Mouse (Mus musculus): ENCODE data around the gene Ddx24.
"Not testable (repeated sequence)": the region's sequence is repeated elsewhere in the genome, so short reads cannot be mapped to it uniquely, and the experiment has no call there.

Ddx24 gene

GRCm38 (mm10) chr12:103425729-103426470, at the start of gene Ddx24:
Gene Ddx24 (minus strand): TSS chr12:103425830.
- DNase-seq (ENCODE audit: low spot score): peak; percentile 97

DNA sequence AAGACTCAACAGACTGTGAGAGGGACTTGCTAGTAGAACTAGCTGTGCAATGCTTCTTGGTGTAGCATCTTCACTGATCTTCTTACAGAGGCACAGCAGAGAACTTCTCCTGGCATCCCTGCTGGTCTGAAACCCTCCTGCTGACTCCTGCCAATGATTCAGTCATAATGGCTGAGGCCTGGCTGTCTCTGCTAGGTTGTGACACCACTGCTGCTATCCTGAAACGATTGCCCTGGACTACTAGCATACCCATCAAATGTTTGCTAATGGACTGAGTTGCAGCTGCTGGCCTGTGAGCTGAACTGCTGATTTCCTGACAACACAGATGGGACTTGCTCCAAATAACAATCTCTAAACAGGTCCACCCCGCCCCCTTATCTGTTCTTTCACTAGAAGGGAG, 48.9 kb upstream of the Ddx24 start:
- DNase-seq (ENCODE audit: low spot score): no peak

DNA sequence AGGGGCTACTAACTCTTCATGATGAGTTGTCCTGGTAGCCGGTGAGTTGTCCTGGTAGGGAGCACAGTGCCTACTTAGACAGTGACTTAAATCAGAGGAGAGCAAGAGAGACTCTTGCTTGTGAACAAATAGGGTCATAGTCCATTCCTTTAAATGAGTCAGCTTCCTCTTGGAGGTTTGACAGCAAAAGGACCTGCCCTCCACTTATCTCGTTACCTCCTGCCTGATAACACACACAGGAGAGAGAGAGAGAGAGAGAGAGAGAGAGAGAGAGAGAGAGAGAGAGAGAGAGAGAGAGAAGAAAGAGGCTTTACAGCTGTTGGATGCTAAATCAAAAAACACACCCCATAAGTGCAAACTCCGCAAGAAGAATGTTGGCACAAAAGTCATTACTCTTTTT, 31.5 kb upstream of the Ddx24 start, which contains the start of gene Ifi27l2b:
Gene Ifi27l2b, minus strand, starts transcription at position 84 of the 400 bp plus-strand sequence.
- no peak for DNase-seq (ENCODE audit: low spot score)

- DNase-seq (ENCODE audit: low spot score): not testable (repeated sequence)
Observed at GRCm38 (mm10) chr12:103456727-103457126, 31.1 kb upstream of the Ddx24 start.

DNA sequence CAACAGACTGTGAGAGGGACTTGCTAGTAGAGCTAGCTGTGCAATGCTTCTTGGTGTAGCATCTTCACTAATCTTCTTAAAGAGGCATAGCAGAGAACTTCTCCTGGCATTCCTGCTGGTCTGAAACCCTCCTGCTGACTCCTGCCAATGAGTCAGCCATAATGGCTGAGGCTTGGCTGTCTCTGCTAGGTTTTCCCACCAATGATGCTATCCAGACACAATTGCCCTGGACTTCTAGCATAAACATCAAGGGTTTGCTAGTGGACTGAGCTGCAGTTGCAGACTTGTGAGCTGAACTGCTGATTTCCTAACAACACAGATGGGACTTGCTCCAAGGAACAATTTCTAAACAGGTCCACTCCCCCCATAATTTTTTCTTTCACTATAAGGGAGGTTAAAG, 27.7 kb upstream of the Ddx24 start:
- no peak for DNase-seq (ENCODE audit: low spot score)

- DNase-seq (ENCODE audit: low spot score): no peak
Observed at GRCm38 (mm10) chr12:103445060-103445459, 19.4 kb upstream of the Ddx24 start.

DNA sequence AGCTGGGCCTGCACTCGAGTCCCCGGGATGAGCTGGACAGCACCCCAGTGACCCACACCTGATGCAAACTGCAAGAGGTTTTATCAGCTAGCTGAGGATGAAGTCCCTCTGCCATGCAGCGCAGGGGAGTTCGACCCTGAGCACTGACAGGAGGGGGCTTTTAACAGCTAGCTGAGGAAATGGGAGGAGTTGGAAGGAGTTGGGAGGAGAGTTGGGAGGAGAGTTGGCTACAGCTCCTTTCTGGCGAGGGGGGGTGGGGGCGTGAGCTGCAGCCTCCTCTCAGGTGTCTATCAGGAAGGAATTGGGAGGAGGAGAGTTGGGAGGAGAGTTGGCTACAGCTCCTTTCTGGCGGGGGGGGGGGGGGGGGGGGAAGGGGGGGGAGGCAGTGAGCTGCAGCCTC, 18.6 kb upstream of the Ddx24 start:
- DNase-seq (ENCODE audit: low spot score): not testable (repeated sequence)

GRCm38 (mm10) chr12:103443524-103443923, 17.9 kb upstream of the Ddx24 start, which contains the start of gene Ifi27l2a:
Gene Ifi27l2a (minus strand): TSS chr12:103443680.
- no peak for DNase-seq (ENCODE audit: low spot score)

GRCm38 (mm10) chr12:103437601-103438000, 12.0 kb upstream of the Ddx24 start:
- DNase-seq (ENCODE audit: low spot score): no peak

GRCm38 (mm10) chr12:103434861-103435260, 9.2 kb upstream of the Ddx24 start:
- DNase-seq (ENCODE audit: low spot score): no peak

DNA sequence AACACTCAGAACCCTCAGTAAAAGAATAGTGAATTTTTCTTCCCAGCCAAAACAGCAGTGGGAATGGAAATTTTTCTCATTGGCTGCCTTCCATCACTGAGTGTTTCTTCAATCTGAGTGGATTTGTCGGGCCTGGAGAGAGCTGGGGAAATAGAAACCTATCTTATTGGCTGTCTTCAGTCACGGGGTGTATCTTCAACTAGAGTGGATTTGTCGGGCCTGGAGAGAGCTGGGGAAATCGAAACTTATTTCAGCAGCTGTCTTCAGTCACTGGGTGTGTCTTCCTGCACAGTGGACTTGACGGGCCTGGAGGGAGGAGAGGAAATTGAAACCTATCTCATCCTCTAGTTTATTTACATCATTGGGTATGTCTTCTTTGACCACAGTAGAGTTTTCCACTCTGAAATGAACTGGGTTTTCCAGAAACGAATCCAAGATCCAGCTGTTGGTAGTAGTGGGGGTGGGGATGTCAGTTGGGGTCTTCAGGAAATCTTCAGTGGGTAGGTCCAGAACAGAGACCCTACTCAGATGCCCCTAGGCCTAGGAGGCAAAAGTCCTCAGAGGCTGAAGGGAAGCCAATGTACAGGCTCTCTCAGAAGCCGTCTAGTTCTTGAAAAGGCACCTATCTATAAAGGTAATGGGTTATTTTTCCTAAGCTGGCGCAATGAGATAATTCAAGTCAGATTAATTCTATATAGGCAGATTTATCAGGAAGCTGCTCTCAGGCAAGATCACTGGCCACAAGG, 8.5 kb upstream of the Ddx24 start, which contains the start of gene Ifi27:
Gene Ifi27, plus strand, starts transcription at position 226 of the 746 bp plus-strand sequence.
- peak; percentile 77 for DNase-seq (ENCODE audit: low spot score)

GRCm38 (mm10) chr12:103433430-103433829, 7.8 kb upstream of the Ddx24 start:
- DNase-seq (ENCODE audit: low spot score): peak; percentile 50

GRCm38 (mm10) chr12:103426710-103427109, 1.1 kb upstream of the Ddx24 start:
- DNase-seq (ENCODE audit: low spot score): no peak

GRCm38 (mm10) chr12:103425016-103425728, 458 bp downstream of the Ddx24 start:
- DNase-seq (ENCODE audit: low spot score): no peak

DNA sequence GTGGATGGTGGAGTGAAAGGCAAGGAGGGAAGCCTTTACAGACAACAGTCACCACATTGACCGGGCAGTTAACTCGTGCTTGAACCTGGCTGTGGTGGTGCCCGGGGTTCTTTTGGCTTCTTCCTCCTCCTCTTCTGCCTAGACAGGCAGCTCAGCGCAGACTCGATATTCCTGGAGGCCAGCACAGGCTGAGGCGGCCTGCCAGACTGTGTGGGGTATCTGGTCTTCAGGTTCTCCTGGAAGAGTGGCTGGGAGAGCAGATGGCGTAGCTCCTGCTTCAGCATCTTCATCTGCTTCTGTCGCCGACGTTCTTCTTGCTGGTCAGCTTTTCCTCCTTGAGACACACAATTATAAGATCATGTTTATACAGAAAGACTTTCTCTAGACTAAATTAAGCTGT, 17.5 kb downstream of the Ddx24 start:
- DNase-seq (ENCODE audit: low spot score): no peak

- DNase-seq (ENCODE audit: low spot score): no peak
Observed at GRCm38 (mm10) chr12:103407720-103408119, 17.9 kb downstream of the Ddx24 start, which contains the start of gene 9330161L09Rik. Gene 9330161L09Rik (minus strand): TSS chr12:103407820.

GRCm38 (mm10) chr12:103404131-103404530, 21.5 kb downstream of the Ddx24 start:
- no peak for DNase-seq (ENCODE audit: low spot score)

DNA sequence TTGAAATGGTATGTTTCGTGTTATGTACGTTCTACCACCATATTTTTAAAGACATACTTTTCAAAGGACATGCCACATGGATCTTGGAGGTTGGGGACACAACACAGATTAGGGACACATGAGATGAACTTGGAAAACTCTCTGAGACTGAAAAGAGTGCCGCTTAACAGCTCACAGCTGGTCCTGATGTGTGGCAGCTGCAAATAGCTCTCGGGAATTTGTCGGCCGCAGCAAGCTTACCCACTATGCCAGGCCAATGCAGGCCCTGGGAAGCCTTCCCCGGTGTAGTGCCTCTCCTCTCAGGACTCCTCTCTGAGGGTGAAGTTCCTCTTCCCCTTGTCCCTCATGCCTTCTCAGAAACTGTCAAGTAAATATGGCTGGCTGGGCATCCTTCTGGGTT, 28.9 kb downstream of the Ddx24 start:
- no peak for DNase-seq (ENCODE audit: low spot score)

DNA sequence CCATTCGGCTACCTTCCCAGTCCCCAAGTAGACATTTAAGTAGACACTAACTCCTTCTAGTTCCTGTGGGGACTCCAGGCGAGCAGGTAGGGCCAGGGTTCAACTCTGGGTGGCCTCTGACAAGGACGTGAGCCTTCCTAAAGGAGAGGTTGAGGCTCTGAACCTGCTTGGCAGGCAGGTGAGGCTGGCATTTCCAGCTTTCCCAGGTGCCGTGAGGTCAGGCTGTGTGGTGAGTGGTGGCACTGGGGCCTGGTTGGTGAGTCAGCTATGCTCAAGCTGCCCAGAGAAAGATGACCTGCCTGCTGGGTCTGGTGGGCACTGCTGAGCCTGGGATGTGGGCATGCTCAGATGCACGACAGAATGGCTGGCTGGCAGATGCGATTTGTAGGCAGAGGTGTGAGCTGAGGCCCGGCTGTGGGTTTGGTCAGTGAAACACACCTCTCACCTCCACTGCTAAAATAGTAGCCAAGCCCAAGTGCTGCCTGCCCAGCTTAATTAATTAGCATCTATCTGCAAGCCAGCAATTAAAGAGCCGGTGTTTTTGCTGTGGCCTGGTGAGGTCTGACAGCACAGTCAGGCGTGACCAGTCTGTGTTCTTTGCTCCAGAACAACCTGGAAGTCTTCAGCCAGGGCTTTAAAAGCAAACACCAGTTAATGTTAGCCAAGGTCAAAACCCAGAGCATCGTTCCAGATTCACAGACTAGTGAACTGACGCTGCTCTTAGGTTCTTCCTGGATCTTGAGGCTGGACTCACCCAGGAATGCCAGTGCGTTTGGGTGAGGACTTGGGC, 29.9 kb downstream of the Ddx24 start:
- no peak for DNase-seq (ENCODE audit: low spot score)

DNA sequence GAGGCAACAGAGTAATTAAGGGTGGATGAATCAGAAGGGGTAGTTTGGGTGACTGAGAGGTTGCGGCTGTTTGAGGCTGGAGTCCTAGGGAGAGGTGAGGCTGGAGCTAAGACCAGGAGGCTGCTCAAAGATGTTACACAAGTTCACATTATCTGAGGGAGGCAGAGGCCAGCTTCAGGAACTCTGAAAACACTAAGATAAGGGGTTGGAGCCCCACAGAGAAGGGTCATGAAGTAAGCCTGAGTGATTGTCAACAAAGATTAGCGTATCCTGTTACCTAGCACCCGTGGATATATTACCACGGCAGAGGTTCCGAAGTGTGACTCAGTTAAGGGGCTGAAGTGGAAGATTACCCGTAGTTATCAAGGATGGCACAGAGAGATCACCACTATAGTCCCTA, 32.1 kb downstream of the Ddx24 start:
- no peak for DNase-seq (ENCODE audit: low spot score)

DNA sequence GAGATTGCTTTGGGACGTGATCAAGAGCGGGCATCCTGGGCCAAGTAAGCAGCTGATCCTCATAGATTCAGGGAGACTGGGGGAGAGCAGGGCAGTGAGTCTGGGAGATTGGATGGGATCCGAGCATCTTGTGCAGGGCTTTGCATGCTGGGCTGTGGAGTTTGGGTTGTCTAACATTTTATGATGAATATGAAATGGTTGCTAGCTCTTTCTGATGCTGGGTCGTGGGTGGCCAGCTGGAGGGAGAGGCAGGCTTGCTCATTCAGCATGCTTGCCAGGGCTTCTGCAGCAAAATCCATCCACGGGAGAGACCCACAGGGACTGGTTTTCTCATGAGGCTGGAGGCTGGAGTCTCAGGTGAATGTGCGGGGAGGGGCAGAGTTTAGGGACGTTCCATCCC, 34.5 kb downstream of the Ddx24 start:
- DNase-seq (ENCODE audit: low spot score): no peak

- no peak for DNase-seq (ENCODE audit: low spot score)
Observed at GRCm38 (mm10) chr12:103389982-103390381, 35.6 kb downstream of the Ddx24 start.
